Mouse (Mus musculus) adrenal gland, adult (tissue): ENCODE measurements around the gene Ireb2.

Experiments
- DNase-seq, 2 experiments: peaks; one replicate each; pipeline ENCODE4 v3.0.0; 2022 to 2023; ENCODE audit warnings: low spot score in 1 of 2; ENCODE audit not compliant: inconsistent age in 2 of 2

Gene Ireb2

GRCm38 (mm10) chr9:54892111-54892510, 28.5 kb downstream of the Ireb2 start:
- DNase-seq = no peak

GRCm38 (mm10) chr9:54897097-54897496, 33.5 kb downstream of the Ireb2 start:
- no peak for DNase-seq

- DNase-seq = no peak
Observed at GRCm38 (mm10) chr9:54909446-54909845, 45.9 kb downstream of the Ireb2 start.

- DNase-seq = no peak
Observed at GRCm38 (mm10) chr9:54915576-54915975, 52.0 kb downstream of the Ireb2 start.

- DNase-seq = peak; percentile 5 to 35
Observed at GRCm38 (mm10) chr9:54916401-54916800, 52.8 kb downstream of the Ireb2 start.

GRCm38 (mm10) chr9:54917010-54917677, 53.6 kb downstream of the Ireb2 start, which contains the start of gene Hykk:
Gene Hykk (plus strand): TSS chr9:54917283.
- DNase-seq = peak; percentile 90 to 95

GRCm38 (mm10) chr9:54918191-54918590, 54.6 kb downstream of the Ireb2 start:
- no peak for DNase-seq

- DNase-seq = no peak
Observed at GRCm38 (mm10) chr9:54918781-54919180, 55.2 kb downstream of the Ireb2 start.

DNA sequence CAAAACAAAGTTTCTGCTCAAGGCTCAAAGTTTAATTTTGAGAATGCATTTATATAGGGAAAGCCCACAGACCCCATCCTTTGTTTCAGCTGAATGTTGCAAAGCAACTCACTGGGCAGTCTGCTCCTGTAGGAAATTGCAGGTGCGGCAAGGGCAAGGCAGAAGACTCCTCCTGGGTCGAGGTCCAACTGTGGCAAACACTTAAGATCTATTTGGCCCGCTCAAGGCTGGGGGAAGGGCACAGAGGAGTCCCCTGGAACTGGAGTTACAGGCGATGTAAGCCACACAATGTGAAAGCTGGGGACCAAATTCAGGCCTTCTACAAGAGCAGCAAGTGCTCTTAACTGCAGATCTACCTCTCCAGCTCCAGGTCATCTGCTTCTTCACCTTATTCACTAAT, 56.4 kb downstream of the Ireb2 start:
- no peak for DNase-seq

DNA sequence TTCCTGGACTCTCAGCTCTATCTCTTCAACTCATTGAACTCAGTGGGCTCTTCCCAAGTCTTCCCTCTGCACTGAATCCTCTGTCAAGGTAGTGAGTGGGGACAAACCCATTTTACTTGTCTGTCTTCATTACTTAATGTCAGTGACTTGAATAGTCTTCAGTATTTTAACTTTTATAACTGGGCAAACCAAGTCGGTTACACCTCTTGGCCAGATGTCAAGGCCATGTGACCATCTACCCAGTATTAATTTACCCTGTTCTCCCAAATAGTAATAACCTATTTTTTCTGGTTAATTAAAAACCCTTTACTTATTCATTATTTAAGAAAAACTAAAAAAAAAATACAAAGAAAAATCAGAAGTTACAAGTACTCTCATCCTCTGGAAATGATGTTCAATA, 67.2 kb downstream of the Ireb2 start:
- no peak for DNase-seq

GRCm38 (mm10) chr9:54931765-54932164, 68.2 kb downstream of the Ireb2 start:
- no peak for DNase-seq

- DNase-seq = no peak
Observed at GRCm38 (mm10) chr9:54932379-54932778, 68.8 kb downstream of the Ireb2 start.

GRCm38 (mm10) chr9:54942071-54942470, 78.5 kb downstream of the Ireb2 start:
- DNase-seq = no peak

- peak in 1 of 2 experiments; percentile 36 for DNase-seq
Observed at GRCm38 (mm10) chr9:54944467-54944866, 80.9 kb downstream of the Ireb2 start.

DNA sequence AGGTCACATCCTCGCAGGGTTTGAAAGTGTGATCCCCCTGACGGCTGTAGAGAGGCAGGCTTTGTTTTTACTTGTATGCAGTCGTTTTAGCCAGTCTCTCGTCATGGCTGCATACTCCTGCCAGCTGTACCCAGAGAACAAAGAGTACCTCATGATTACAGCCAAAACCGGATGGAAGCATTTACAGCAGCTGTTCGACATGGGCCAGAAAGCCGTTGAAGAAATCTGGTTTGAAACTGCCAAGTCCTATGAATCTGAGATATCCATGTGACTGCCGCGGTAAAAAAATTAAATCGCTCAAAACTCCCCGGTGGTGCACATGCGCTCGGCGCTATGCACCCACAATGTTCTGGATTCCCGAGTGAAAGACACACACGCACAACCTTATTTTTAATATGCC, 82.7 kb downstream of the Ireb2 start:
- no peak for DNase-seq

GRCm38 (mm10) chr9:54949465-54949864, 85.9 kb downstream of the Ireb2 start:
- DNase-seq = no peak

GRCm38 (mm10) chr9:54950162-54950561, 86.6 kb downstream of the Ireb2 start:
- DNase-seq = peak in 1 of 2 experiments; percentile 9

DNA sequence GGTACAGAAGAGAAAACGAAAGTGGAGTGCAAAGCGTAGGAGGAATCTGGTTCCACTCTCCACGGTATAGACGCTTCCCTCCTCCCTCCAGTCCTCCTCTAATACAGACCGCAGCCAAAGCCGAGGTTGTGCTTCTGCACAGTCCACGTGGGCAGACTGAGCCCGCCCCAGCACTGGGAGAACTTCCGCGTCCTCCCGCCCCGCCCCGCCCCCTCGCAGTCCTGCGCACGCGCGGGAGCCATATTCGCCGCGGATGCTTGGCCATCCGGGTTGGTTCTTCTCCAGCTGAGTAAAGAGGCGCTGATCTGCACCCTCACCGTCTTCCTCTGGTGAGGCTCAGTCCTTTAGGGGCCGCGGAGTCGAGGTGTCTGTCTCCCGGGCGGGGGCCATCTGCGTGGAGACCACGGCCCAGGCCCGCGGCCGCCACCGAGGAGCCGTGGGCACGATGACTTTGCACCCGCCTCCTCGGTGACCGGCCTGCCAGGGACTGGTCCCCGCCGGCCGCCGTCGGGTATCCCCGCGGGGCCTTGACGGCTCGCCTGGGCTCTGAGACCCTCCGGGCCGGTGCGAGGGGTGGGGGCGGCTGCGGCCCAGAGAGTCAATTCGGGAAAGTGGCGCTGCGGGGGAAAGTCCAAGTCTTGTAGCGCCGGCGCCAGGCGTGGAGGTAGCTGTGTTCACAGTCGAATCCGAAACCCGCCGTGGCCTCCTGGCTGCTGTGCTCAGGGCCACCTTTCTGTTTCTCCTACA, 87.2 kb downstream of the Ireb2 start, which contains the start of the genes Psma4 and AY074887:
Gene Psma4, plus strand, starts transcription at position 216 of the 747 bp plus-strand sequence.
Gene AY074887, minus strand, starts transcription at position 424 of the 747 bp plus-strand sequence.
- DNase-seq = peak; percentile 91 to 98

GRCm38 (mm10) chr9:54961059-54961458, 97.5 kb downstream of the Ireb2 start:
- DNase-seq = no peak
